Mouse (Mus musculus) erythroblast, adult 5-6 weeks (primary cell): ENCODE results near the gene F2rl1. TPM values are rescaled to one million over a fixed set of nuclear protein-coding genes. Genes with fewer than 3 reads are reported as not detected.

ENCODE experiments used
- ATAC-seq: replicated peaks from 2 replicates; pipeline ENCODE4 v1.8.0; 2016; ENCODE audit warnings: moderate number of reproducible peaks, mild to moderate bottlenecking, moderate TSS enrichment, inconsistent platforms; ENCODE audit not compliant: poor library complexity, low FRiP score, severe bottlenecking
- total RNA-seq, 2 experiments: library from RNA; stranded (forward) in 1 of 2; stranded (reverse) in 1 of 2; fragments of 150-400 nt in 1 of 2; fragments of 200-764, 138-1000 nt in 1 of 2; gene quantifications; 2 replicates each; pipeline versions ENCODE4 v1.2.3 to v1.2.4; 2015 to 2017; ENCODE audit warnings: low replicate concordance in 2 of 2

The F2rl1 gene
- total RNA-seq, 2 experiments from 2014 or later, result not detected

DNA sequence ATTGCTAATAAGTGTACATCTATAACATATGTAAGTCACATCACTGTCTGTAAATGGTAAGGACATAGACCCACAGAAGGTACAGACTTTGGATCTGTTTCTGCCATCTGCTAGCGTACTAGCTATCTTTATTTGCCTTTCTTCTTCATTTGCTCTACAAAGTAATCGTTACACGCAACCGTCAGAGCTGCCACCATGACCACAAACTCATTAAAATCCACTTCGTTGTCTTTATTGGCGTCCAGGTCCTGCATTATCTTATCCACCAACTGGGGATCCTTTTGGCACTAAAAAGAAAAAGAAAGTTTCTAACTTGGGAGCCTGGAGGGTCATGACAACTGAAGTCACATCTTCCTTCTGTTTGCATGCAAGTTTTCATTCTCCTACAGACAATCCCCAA is 47.9 kb downstream of the F2rl1 start:
- ATAC-seq, result no peak

DNA sequence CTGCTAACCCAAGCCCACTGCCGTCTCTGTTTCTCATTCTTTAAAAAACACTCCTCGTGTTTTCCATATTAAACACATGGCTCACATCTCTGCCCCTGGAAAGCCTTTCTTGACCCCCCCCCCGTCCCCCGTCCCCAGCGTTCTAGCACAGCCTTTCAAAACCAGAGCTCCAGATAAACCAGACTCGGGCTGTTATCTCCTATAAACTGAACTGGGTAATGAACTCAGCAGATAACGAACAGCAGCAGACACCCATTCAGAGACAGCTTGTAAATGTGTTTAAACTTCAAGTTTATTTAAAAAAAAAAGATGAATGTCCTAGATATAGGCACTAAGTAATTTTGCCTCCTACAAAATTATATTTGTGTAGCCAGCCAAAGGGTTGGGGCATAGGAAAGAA is 49.9 kb downstream of the F2rl1 start:
- ATAC-seq, result no peak

DNA sequence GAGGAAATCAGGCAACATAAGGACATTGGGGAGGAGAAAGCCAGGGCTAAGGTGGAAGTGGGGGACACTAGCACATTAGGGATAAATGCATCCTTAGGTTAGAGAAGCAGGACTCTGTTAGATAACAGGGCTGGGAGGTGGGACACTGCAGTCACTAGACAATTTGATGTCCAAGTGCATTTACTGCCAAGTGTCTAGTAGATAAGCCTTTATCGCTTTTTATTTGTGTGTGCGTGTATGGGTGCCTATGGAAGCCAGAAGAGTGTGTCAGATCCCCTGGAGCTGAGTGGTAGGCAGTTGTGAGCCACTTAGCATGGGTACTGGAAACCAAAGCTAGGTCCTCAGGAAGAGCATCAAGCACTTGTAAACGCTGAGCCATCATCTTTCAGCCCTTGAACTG is 50.7 kb downstream of the F2rl1 start:
- no peak for ATAC-seq

DNA sequence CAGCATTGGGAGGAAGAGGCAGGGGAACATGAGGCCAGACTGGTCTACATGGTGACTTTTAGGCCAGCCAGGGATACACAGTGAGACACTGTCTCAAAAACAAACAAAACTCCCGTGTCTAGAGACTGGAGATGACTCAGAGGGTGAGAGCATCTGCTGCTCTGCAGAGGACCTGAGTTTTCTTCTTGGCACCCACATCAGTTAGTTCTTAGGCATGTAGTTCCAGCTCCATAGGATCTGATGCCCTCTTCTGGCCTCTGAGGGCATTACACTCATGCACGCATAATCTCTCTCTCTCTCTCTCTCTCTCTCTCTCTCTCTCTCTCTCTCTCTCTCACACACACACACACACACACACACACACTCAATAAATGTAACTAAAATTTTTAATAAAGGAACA is 54.1 kb downstream of the F2rl1 start:
- no peak for ATAC-seq

Other genes with a start within 250 kb of the F2rl1 start
- 5.9 and 7.7 TPM in 2 replicates for gene Zbed3, start 201.6 kb downstream of the F2rl1 start, total RNA-seq (2015; ENCODE audit: low replicate concordance)
- gene Zbed3, start 201.6 kb downstream of the F2rl1 start, total RNA-seq (2017; ENCODE audit: low replicate concordance), result 1.1 TPM in 1 of 2 replicates, not detected in the other
- 18.2 and 19.8 TPM in 2 replicates for gene Aggf1, start 149.9 kb downstream of the F2rl1 start, total RNA-seq (2015; ENCODE audit: low replicate concordance)
- gene Aggf1, start 149.9 kb downstream of the F2rl1 start, total RNA-seq (2017; ENCODE audit: low replicate concordance), result 18.1 and 20.1 TPM in 2 replicates
- not detected in 2 replicates for gene Crhbp, start 80.3 kb downstream of the F2rl1 start, total RNA-seq (2015; ENCODE audit: low replicate concordance)
- not detected in 2 replicates for gene Crhbp, start 80.3 kb downstream of the F2rl1 start, total RNA-seq (2017; ENCODE audit: low replicate concordance)
- not detected in 2 replicates for gene S100z, start 46.5 kb downstream of the F2rl1 start, total RNA-seq (2015; ENCODE audit: low replicate concordance)
- gene S100z, start 46.5 kb downstream of the F2rl1 start, total RNA-seq (2017; ENCODE audit: low replicate concordance), result not detected in 2 replicates
- gene F2r, start 93.3 kb upstream of the F2rl1 start, total RNA-seq (2015; ENCODE audit: low replicate concordance), result 4.8 and 5.0 TPM in 2 replicates
- gene F2r, start 93.3 kb upstream of the F2rl1 start, total RNA-seq (2017; ENCODE audit: low replicate concordance), result 1.4 and 3.3 TPM in 2 replicates
- 1.0 and 4.2 TPM in 2 replicates for gene F2rl2, start 171.6 kb upstream of the F2rl1 start, total RNA-seq (2015; ENCODE audit: low replicate concordance)
- 0.14 and 1.0 TPM in 2 replicates for gene F2rl2, start 171.6 kb upstream of the F2rl1 start, total RNA-seq (2017; ENCODE audit: low replicate concordance)